Mouse (Mus musculus) hindbrain, embryonic 10.5 days (tissue): ENCODE data around the gene Tmtc1. TPM values are rescaled to one million over a fixed set of nuclear protein-coding genes. Genes with fewer than 3 reads are reported as not detected.

ENCODE experiments used
- DNase-seq: peaks from one replicate; pipeline ENCODE4 v3.0.0-alpha.2; 2017; ENCODE audit warnings: low spot score
- H3K27ac ChIP-seq: fragments of 300-500 bp; sonication (generic); 2 replicates; pipeline ENCODE4 v1.5.1; 2016; ENCODE audit warnings: mild to moderate bottlenecking, moderate library complexity
- H3K27me3 ChIP-seq: fragments of 300-500 bp; sonication (generic); 2 replicates; pipeline ENCODE4 v1.6.1; 2016; ENCODE audit warnings: mild to moderate bottlenecking; ENCODE audit not compliant: poor library complexity, insufficient read depth, severe bottlenecking
- H3K36me3 ChIP-seq: fragments of 300-500 bp; sonication (generic); 2 replicates; pipeline ENCODE4 v1.6.1; 2016; ENCODE audit warnings: mild to moderate bottlenecking, moderate library complexity
- H3K4me1 ChIP-seq: fragments of 300-500 bp; sonication (generic); replicated peaks from 2 replicates; pipeline ENCODE4 v1.6.1; 2016; ENCODE audit warnings: mild to moderate bottlenecking
- H3K4me3 ChIP-seq: fragments of 300-500 bp; sonication (generic); 2 replicates; pipeline ENCODE4 v1.5.1; 2016; ENCODE audit warnings: mild to moderate bottlenecking, moderate library complexity
- H3K9me3 ChIP-seq: fragments of 300-500 bp; sonication (generic); 2 replicates; pipeline ENCODE4 v1.6.1; 2016; ENCODE audit warnings: mild to moderate bottlenecking, moderate library complexity
- WGBS: fragments of 180-500 bp; shearing (Covaris S2); methylation state at CpG from one replicate; pipeline ENCODE4 v1.1.7; 2016; 5-methylcytosine and 5-hydroxymethylcytosine counted together
- polyA plus RNA-seq: library from polyadenylated mRNA; unstranded; fragments of >200 nt; fragmentation: Nextera tagmentation; extraction: Ambion mirVana; gene quantifications from 2 replicates; pipeline ENCODE4 v1.2.1, GENCODE M21; 2016

Tmtc1 gene
- polyA plus RNA-seq, 1 experiment from 2014 or later: 1.3 TPM

- Histone ChIP-seq H3K27ac (no peak overlapping the region), H3K4me3 (no peak overlapping the region)
These were observed 85.5 kb downstream of the Tmtc1 start for GRCm38 (mm10) chr6:148358580-148359246.

GRCm38 (mm10) chr6:148356141-148356540 is 88.0 kb downstream of the Tmtc1 start:
- no peak overlapping the region for H3K27ac ChIP-seq
- H3K4me1 ChIP-seq: peaks cover 10% of the 10 kb centered on the region
- no peak for DNase-seq
- peaks cover 14% of the 10 kb centered on the region for H3K9me3 ChIP-seq
- H3K27me3 ChIP-seq: no peaks in the 10 kb centered on the region
- no peak overlapping the region for H3K4me3 ChIP-seq
- peaks cover 25% of the 10 kb centered on the region for H3K36me3 ChIP-seq

More at GRCm38 (mm10) chr6:148358580-148359246, 85.5 kb downstream of the Tmtc1 start:
- WGBS: 76% methylated on average over 9 of the region's 12 CpGs
- H3K36me3 ChIP-seq: peaks cover 25% of the 10 kb centered on the region
- no peaks in the 10 kb centered on the region for H3K27me3 ChIP-seq
- H3K4me1 ChIP-seq: peaks cover 10% of the 10 kb centered on the region
- H3K9me3 ChIP-seq: peaks cover 14% of the 10 kb centered on the region
- DNase-seq: no peak

GRCm38 (mm10) chr6:148354509-148355474 is 89.4 kb downstream of the Tmtc1 start:
- H3K27ac ChIP-seq: peak overlapping the region; percentile 87
- H3K4me1 ChIP-seq: peaks cover 10% of the 10 kb centered on the region
- 29% methylated on average over 85 of the region's 85 CpGs for WGBS
- peaks cover 14% of the 10 kb centered on the region for H3K9me3 ChIP-seq
- DNase-seq: peak; percentile 88
- no peaks in the 10 kb centered on the region for H3K27me3 ChIP-seq
- peak overlapping the region; percentile 61 for H3K4me3 ChIP-seq
- peaks cover 25% of the 10 kb centered on the region for H3K36me3 ChIP-seq

- Histone ChIP-seq H3K4me3 (peak overlapping the region; percentile 61), H3K36me3 (peaks cover 25% of the 10 kb centered on the region), H3K4me1 (peaks cover 10% of the 10 kb centered on the region), H3K9me3 (peaks cover 14% of the 10 kb centered on the region), H3K27me3 (no peaks in the 10 kb centered on the region), H3K27ac (no peak overlapping the region)
- no peak for DNase-seq
- WGBS: 72% methylated on average over 16 of the region's 16 CpGs
These were observed 90.1 kb downstream of the Tmtc1 start for GRCm38 (mm10) chr6:148354151-148354508.

GRCm38 (mm10) chr6:148345001-148345400 is 99.2 kb downstream of the Tmtc1 start:
- no peak for DNase-seq
- H3K27ac ChIP-seq: no peak overlapping the region
- 90% methylated on average over 3 of the region's 3 CpGs for WGBS
- no peak overlapping the region for H3K4me3 ChIP-seq
- no peaks in the 10 kb centered on the region for H3K9me3 ChIP-seq
- no peaks in the 10 kb centered on the region for H3K36me3 ChIP-seq
- H3K4me1 ChIP-seq: no peaks in the 10 kb centered on the region
- H3K27me3 ChIP-seq: no peaks in the 10 kb centered on the region

- WGBS: 84% methylated on average over 2 of the region's 2 CpGs
- Histone ChIP-seq H3K27me3 (no peaks in the 10 kb centered on the region), H3K4me3 (no peak overlapping the region), H3K9me3 (no peaks in the 10 kb centered on the region), H3K27ac (no peak overlapping the region), H3K36me3 (no peaks in the 10 kb centered on the region), H3K4me1 (peaks cover 6% of the 10 kb centered on the region; the same call in 1 of the 2 replicates)
- DNase-seq: no peak
These were observed 102.0 kb downstream of the Tmtc1 start for GRCm38 (mm10) chr6:148342191-148342590.

GRCm38 (mm10) chr6:148341765-148342164 is 102.4 kb downstream of the Tmtc1 start:
- H3K27me3 ChIP-seq: no peaks in the 10 kb centered on the region
- H3K4me3 ChIP-seq: no peak overlapping the region
- peaks cover 6% of the 10 kb centered on the region; the same call in 1 of the 2 replicates for H3K4me1 ChIP-seq
- WGBS: 86% methylated on average over 2 of the region's 2 CpGs
- no peaks in the 10 kb centered on the region for H3K9me3 ChIP-seq
- no peak overlapping the region for H3K27ac ChIP-seq
- no peaks in the 10 kb centered on the region for H3K36me3 ChIP-seq
- DNase-seq: no peak

- Histone ChIP-seq H3K27me3 (no peaks in the 10 kb centered on the region), H3K4me1 (peaks cover 6% of the 10 kb centered on the region; the same call in 1 of the 2 replicates), H3K9me3 (no peaks in the 10 kb centered on the region), H3K4me3 (no peak overlapping the region), H3K27ac (no peak overlapping the region), H3K36me3 (no peaks in the 10 kb centered on the region)
- 50% methylated on average over 3 of the region's 3 CpGs for WGBS
- DNase-seq: no peak
These were observed 105.7 kb downstream of the Tmtc1 start for GRCm38 (mm10) chr6:148338326-148338957.

- no peaks in the 10 kb centered on the region for H3K36me3 ChIP-seq
- H3K9me3 ChIP-seq: no peaks in the 10 kb centered on the region
- DNase-seq: no peak
- H3K27ac ChIP-seq: no peak overlapping the region
- no peaks in the 10 kb centered on the region for H3K27me3 ChIP-seq
- no peak overlapping the region for H3K4me3 ChIP-seq
- H3K4me1 ChIP-seq: peaks cover 6% of the 10 kb centered on the region; the same call in 1 of the 2 replicates
These were observed 107.8 kb downstream of the Tmtc1 start for GRCm38 (mm10) chr6:148336290-148336955.

- H3K9me3 ChIP-seq: no peaks in the 10 kb centered on the region
- no peak for DNase-seq
- H3K27ac ChIP-seq: no peak overlapping the region
- no peaks in the 10 kb centered on the region for H3K27me3 ChIP-seq
- H3K36me3 ChIP-seq: no peaks in the 10 kb centered on the region
- WGBS: 87% methylated on average over 2 of the region's 2 CpGs
- H3K4me1 ChIP-seq: no peaks in the 10 kb centered on the region
- no peak overlapping the region for H3K4me3 ChIP-seq
These were observed 112.3 kb downstream of the Tmtc1 start for GRCm38 (mm10) chr6:148331916-148332315.

GRCm38 (mm10) chr6:148329976-148330375 is 114.2 kb downstream of the Tmtc1 start:
- Histone ChIP-seq H3K27ac (no peak overlapping the region), H3K36me3 (no peaks in the 10 kb centered on the region), H3K27me3 (no peaks in the 10 kb centered on the region), H3K4me3 (no peak overlapping the region), H3K4me1 (no peaks in the 10 kb centered on the region), H3K9me3 (no peaks in the 10 kb centered on the region)
- DNase-seq: no peak

GRCm38 (mm10) chr6:148328928-148329327 is 115.3 kb downstream of the Tmtc1 start:
- Histone ChIP-seq H3K4me1 (no peaks in the 10 kb centered on the region), H3K27ac (no peak overlapping the region), H3K36me3 (no peaks in the 10 kb centered on the region), H3K4me3 (no peak overlapping the region), H3K9me3 (no peaks in the 10 kb centered on the region), H3K27me3 (no peaks in the 10 kb centered on the region)
- WGBS: 85% methylated on average over 2 of the region's 2 CpGs
- DNase-seq: no peak
